Mouse (Mus musculus) lung, embryonic 16.5 days (tissue): ENCODE data around the gene Rbpj. TPM values are rescaled to one million over a fixed set of nuclear protein-coding genes. Genes with fewer than 3 reads are reported as not detected.
"Not testable (repeated sequence)": the region's sequence is repeated elsewhere in the genome, so short reads cannot be mapped to it uniquely, and the experiment has no call there.

Experiments used
- ATAC-seq: fragments of 200-750 bp; cut with Nextera tagmentation; 2 replicates; pipeline ENCODE4 v1.8.0; 2017; ENCODE audit warnings: low read depth, mild to moderate bottlenecking, moderate library complexity
- H3K27ac ChIP-seq: fragments of 300-500 bp; sonication (generic); 2 replicates; pipeline ENCODE4 v1.5.1; 2014; ENCODE audit warnings: mild to moderate bottlenecking, control low read depth, low read length
- H3K27me3 ChIP-seq: fragments of 300-500 bp; sonication (generic); 2 replicates; pipeline ENCODE4 v1.6.1; 2014; ENCODE audit warnings: low read depth, low read length, mixed read lengths; ENCODE audit not compliant: control insufficient read depth, insufficient read depth
- H3K36me3 ChIP-seq: fragments of 300-500 bp; sonication (generic); 2 replicates; pipeline ENCODE4 v1.6.1; 2014; ENCODE audit warnings: low read length; ENCODE audit not compliant: control insufficient read depth, insufficient read depth
- H3K4me1 ChIP-seq: fragments of 300-500 bp; sonication (generic); replicated peaks from 2 replicates; pipeline ENCODE4 v1.6.1; 2014; ENCODE audit warnings: low read length, mixed read lengths; ENCODE audit not compliant: control insufficient read depth, insufficient read depth
- H3K4me2 ChIP-seq: fragments of 300-500 bp; sonication (generic); 2 replicates; pipeline ENCODE4 v1.6.1; 2014; ENCODE audit warnings: low read depth, low read length, control low read depth
- H3K4me3 ChIP-seq: fragments of 300-500 bp; sonication (generic); 2 replicates; pipeline ENCODE4 v1.5.1; 2014; ENCODE audit warnings: mild to moderate bottlenecking, low read length, control low read depth
- H3K9ac ChIP-seq: fragments of 300-500 bp; sonication (generic); 2 replicates; pipeline ENCODE4 v1.6.1; 2014; ENCODE audit warnings: low read length, control low read depth
- H3K9me3 ChIP-seq: fragments of 300-500 bp; sonication (generic); 2 replicates; pipeline ENCODE4 v1.6.1; 2016; ENCODE audit warnings: low read length; ENCODE audit not compliant: control insufficient read depth
- WGBS: fragments of 180-500 bp; shearing (Covaris S2); extraction: QIAGEN DNeasy Blood & Tissue Kit; methylation state at CpG from one replicate; pipeline ENCODE4 v1.1.7; 2014; 5-methylcytosine and 5-hydroxymethylcytosine counted together
- polyA plus RNA-seq: library from polyadenylated mRNA; unstranded; fragments of >200 nt; fragmentation: Nextera tagmentation; extraction: Ambion mirVana; gene quantifications from 2 replicates; pipeline ENCODE4 v1.2.1, GENCODE M21; 2015

The Rbpj gene
- polyA plus RNA-seq, 1 experiment from 2014 or later = 42.4 TPM

- H3K36me3 ChIP-seq, H3K27me3 ChIP-seq, ATAC-seq, H3K4me2 ChIP-seq, H3K4me1 ChIP-seq, H3K4me3 ChIP-seq, H3K9ac ChIP-seq, H3K9me3 ChIP-seq, H3K27ac ChIP-seq: not testable (repeated sequence)
- 83% methylated on average over 6 of the region's 6 CpGs for WGBS
Observed at GRCm38 (mm10) chr5:53673493-53674150, 207.7 kb downstream of the Rbpj start.

- no peak overlapping the region for H3K27ac ChIP-seq
- H3K4me2 ChIP-seq = no peak overlapping the region
- no peaks in the 10 kb centered on the region for H3K9me3 ChIP-seq
- no peaks in the 10 kb centered on the region for H3K27me3 ChIP-seq
- ATAC-seq = no peak
- peaks cover 2% of the 10 kb centered on the region; the same call in 1 of the 2 replicates for H3K4me1 ChIP-seq
- H3K4me3 ChIP-seq = no peak overlapping the region
- H3K36me3 ChIP-seq = no peaks in the 10 kb centered on the region
- WGBS = 40% methylated on average over 8 of the region's 8 CpGs
- no peak overlapping the region for H3K9ac ChIP-seq
Observed at GRCm38 (mm10) chr5:53676671-53677070, 210.7 kb downstream of the Rbpj start.

- 58% methylated on average over 13 of the region's 13 CpGs for WGBS
- no peaks in the 10 kb centered on the region for H3K36me3 ChIP-seq
Observed at GRCm38 (mm10) chr5:53678036-53678767, 212.2 kb downstream of the Rbpj start.

GRCm38 (mm10) chr5:53679651-53680050, 213.7 kb downstream of the Rbpj start:
- Histone ChIP-seq H3K27me3 (no peaks in the 10 kb centered on the region), H3K9ac (no peak overlapping the region), H3K4me2 (no peak overlapping the region), H3K9me3 (no peaks in the 10 kb centered on the region), H3K36me3 (no peaks in the 10 kb centered on the region), H3K4me3 (no peak overlapping the region), H3K4me1 (peaks cover 5% of the 10 kb centered on the region; the same call in 1 of the 2 replicates), H3K27ac (no peak overlapping the region)
- 58% methylated on average over 6 of the region's 6 CpGs for WGBS
- ATAC-seq = no peak

More at GRCm38 (mm10) chr5:53678036-53678767, 212.2 kb downstream of the Rbpj start:
- H3K4me2 ChIP-seq = no peak overlapping the region
- ATAC-seq = no peak
- H3K4me3 ChIP-seq = no peak overlapping the region
- H3K27ac ChIP-seq = no peak overlapping the region
- no peak overlapping the region for H3K9ac ChIP-seq
- H3K27me3 ChIP-seq = no peaks in the 10 kb centered on the region
- H3K4me1 ChIP-seq = no peaks in the 10 kb centered on the region; the same call in 1 of the 2 replicates
- H3K9me3 ChIP-seq = no peaks in the 10 kb centered on the region

- no peaks in the 10 kb centered on the region for H3K36me3 ChIP-seq
- H3K27me3 ChIP-seq = no peaks in the 10 kb centered on the region
- no peak overlapping the region for H3K4me2 ChIP-seq
- no peak overlapping the region for H3K9ac ChIP-seq
- no peaks in the 10 kb centered on the region for H3K9me3 ChIP-seq
- peaks cover 5% of the 10 kb centered on the region; the same call in 1 of the 2 replicates for H3K4me1 ChIP-seq
- no peak overlapping the region for H3K27ac ChIP-seq
- WGBS = 43% methylated on average over 3 of the region's 3 CpGs
- no peak overlapping the region for H3K4me3 ChIP-seq
- peak; percentile 32; the same call in 1 of the 2 replicates for ATAC-seq
Observed at GRCm38 (mm10) chr5:53683916-53684315, 218.0 kb downstream of the Rbpj start.

- WGBS = 58% methylated on average over 1 of the region's 1 CpGs
- Histone ChIP-seq H3K4me3 (no peak overlapping the region), H3K9me3 (no peaks in the 10 kb centered on the region), H3K9ac (no peak overlapping the region), H3K27ac (no peak overlapping the region), H3K36me3 (no peaks in the 10 kb centered on the region), H3K27me3 (no peaks in the 10 kb centered on the region), H3K4me1 (peaks cover 5% of the 10 kb centered on the region; the same call in 1 of the 2 replicates), H3K4me2 (no peak overlapping the region)
- peak; percentile 11; the same call in 1 of the 2 replicates for ATAC-seq
Observed at GRCm38 (mm10) chr5:53684417-53684816, 218.5 kb downstream of the Rbpj start.

GRCm38 (mm10) chr5:53685623-53686022, 219.7 kb downstream of the Rbpj start:
- H3K4me2 ChIP-seq = no peak overlapping the region
- WGBS = 60% methylated on average over 4 of the region's 4 CpGs
- no peak for ATAC-seq
- H3K36me3 ChIP-seq = no peaks in the 10 kb centered on the region
- no peaks in the 10 kb centered on the region for H3K27me3 ChIP-seq
- H3K4me1 ChIP-seq = peaks cover 5% of the 10 kb centered on the region; the same call in 1 of the 2 replicates
- H3K4me3 ChIP-seq = no peak overlapping the region
- H3K27ac ChIP-seq = no peak overlapping the region
- no peak overlapping the region for H3K9ac ChIP-seq
- H3K9me3 ChIP-seq = no peaks in the 10 kb centered on the region

- H3K9ac ChIP-seq = no peak overlapping the region
- no peaks in the 10 kb centered on the region for H3K36me3 ChIP-seq
- 28% methylated on average over 2 of the region's 2 CpGs for WGBS
- H3K4me3 ChIP-seq = no peak overlapping the region
- no peak overlapping the region for H3K4me2 ChIP-seq
- H3K27me3 ChIP-seq = no peaks in the 10 kb centered on the region
- H3K27ac ChIP-seq = no peak overlapping the region
- H3K4me1 ChIP-seq = peaks cover 5% of the 10 kb centered on the region; the same call in 1 of the 2 replicates
- ATAC-seq = no peak
- no peaks in the 10 kb centered on the region for H3K9me3 ChIP-seq
Observed at GRCm38 (mm10) chr5:53686379-53686778, 220.4 kb downstream of the Rbpj start.

- peaks cover 5% of the 10 kb centered on the region; the same call in 1 of the 2 replicates for H3K4me1 ChIP-seq
Observed at GRCm38 (mm10) chr5:53688326-53688725, 222.4 kb downstream of the Rbpj start.

More at GRCm38 (mm10) chr5:53688326-53688725, 222.4 kb downstream of the Rbpj start:
- H3K9ac ChIP-seq = no peak overlapping the region
- no peak for ATAC-seq
- H3K27ac ChIP-seq = no peak overlapping the region
- H3K4me2 ChIP-seq = no peak overlapping the region
- 0 out of 2 replicates have a peak, but pooled peaks cover 2% of the 10 kb centered on the region for H3K9me3 ChIP-seq
- H3K36me3 ChIP-seq = no peaks in the 10 kb centered on the region
- no peaks in the 10 kb centered on the region for H3K27me3 ChIP-seq
- 58% methylated on average over 7 of the region's 7 CpGs for WGBS
- no peak overlapping the region for H3K4me3 ChIP-seq
